Mouse (Mus musculus) thymus, postnatal 14 days (tissue): Measurements from ENCODE around the gene St8sia1.

Experiments
- DNase-seq: peaks from one replicate; pipeline ENCODE4 v3.0.0; 2021

St8sia1 gene

GRCm38 (mm10) chr6:142941596-142942381 lies 22.5 kb downstream of the St8sia1 start:
- DNase-seq: peak; percentile 51

DNA sequence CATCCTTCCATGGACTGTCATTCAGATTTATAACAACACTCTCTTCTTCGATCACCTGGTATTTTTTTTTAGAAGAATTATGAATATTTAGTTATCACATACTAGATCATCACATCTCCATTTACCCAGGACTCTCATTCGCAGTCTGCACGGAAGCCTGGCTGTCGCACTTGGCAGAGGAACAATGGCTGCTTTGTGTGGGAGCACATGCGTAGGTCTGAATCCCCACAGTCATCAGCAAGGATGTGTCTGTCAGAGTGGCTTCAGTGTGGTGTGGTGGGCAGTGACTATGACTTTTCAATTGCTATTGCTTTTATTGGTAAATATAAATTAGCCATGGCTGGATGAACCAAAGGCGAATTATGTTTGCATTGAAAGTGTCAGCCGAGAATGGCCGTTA lies 23.2 kb downstream of the St8sia1 start:
- DNase-seq: no peak

DNA sequence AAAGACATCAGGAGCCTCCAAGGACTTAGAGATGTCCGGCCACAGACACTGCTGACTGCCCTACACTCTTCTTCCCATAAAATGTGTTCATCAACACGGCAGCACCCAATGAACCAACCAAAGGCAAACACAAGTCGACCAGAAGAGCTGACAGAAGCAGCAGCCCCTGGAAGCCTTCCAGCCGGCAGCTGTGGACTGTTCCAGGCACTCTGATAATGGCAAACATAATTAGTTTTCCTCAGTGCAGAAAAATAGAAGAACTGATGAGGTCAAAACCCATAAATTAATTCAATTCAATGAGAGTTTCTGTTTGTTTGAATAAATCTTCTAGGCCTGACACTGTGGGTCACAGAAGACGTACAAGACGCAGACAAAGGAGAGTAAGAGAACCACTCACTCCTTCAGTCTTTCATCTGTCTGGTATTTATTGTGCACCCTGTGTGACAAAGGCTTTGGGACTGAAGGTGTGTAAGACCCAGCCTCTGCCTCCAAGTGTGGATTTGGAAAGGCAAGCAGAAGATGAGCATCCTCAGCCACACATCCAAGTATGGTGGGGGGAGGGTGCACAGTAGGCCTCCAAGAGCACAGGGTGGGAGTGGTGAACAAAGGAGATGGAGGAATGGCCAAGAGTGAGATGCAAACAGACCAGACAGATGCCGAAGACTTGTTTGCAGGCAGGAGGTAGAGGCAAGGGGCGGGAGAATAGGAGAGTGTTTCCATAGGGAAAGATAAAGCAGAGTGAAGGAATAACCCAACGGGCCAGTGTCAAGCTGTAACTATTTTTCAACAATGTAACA lies 25.5 kb downstream of the St8sia1 start:
- no peak for DNase-seq

- DNase-seq: no peak
These were observed 26.2 kb downstream of the St8sia1 start for GRCm38 (mm10) chr6:142938074-142938473.

DNA sequence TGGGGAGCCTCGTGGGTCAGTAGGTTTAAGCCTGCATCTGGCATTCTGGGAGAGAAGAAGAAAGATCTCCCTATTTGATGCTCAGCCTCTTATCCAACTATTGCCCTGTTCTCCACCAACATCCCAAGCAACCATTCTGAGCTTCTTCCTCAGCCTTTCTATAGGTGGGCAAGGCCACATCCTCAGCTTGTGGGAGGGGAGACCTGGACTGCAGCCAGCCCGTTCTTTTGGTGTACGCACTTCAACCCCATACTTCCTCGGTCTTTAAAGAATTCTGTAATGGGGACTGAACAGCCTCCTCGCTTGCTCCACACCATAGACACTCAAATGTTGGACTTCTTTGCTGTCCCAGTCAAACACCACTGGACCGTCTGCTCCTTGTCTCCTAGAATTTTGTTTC lies 31.7 kb downstream of the St8sia1 start:
- DNase-seq: peak; percentile 41

DNA sequence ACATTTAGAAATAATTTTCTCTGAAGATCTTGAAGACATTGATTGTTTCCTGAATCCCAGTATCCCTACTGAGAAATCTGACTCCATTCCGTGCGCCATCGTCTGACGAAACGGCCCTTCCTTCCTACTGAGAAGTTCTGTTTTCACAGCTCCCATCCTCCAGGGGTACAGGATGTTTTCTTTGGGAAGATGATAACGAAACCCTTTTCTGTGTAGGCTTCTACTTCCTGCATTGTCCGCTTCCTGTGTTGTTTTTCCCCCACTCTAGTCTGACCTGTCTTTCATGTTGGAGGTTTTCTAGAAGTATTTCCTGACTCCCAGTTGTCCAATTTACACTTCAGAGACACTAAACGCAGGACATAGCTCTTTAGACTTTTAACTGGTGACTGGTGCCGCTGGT lies 32.1 kb downstream of the St8sia1 start:
- DNase-seq: no peak

DNA sequence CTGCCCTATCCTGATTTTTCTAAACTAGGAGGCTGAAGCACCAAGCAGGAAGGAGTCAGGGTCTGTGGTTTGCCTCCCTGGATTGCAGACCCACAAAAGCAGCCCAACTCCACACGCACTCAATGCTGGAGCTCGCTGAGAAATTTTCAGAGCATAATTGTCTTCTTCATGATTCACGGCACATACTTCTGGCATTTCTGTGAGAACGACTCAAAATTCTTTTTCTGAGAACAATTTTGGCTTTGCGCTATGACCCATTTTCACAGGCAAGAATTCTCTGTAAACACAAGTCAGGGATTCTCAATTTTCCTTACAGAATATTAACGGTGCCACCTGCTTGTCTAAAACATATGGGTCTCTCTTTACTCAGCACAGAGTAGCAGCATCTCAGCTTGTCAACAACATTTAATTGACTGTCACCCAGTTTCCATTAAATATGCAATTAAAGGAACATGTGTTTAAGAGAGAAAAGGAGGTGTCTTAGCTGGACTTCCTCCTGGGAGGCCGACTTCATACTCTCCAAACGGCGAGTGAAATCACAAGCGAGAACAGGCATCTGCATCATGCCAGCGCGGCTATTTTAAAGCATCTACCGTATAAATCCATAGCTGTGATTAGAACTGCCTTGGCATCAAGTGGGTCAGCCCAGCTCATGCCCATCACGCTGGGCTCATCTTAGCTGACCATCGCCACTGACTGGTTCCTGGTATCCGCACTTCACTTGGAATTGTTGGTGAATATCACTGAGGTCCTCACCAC lies 35.5 kb downstream of the St8sia1 start:
- no peak for DNase-seq

DNA sequence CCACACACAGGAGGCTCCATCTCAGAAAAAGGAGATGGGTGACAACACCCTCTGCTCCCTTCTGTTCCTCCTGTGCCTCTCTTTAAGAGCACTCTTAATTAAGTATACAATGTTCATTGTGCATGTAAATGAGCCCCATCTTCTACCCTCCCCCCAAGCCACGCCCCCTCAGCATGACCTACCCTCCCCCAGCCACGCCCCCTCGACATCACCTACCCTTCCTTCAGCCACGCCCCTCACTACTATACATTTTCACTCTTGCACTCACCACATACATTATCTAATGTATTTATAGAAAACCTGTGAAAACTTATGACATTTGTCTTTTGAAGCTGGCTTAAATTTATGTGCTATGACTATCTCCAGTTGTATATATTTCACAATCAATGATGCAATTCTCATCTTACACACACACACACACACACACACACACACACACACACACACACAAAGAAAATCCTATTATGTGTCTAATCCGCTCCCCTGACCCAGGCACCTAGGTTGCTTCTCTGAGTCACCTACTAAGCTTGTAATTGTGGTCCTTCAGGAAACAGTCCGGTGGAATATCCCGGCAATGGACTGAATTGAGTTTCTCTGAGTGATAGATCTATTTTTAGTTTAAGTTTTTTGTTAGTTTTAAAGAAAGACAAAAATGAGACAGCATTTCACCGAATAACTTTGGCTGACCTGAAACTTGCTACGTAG lies 37.2 kb downstream of the St8sia1 start:
- peak; percentile 47 for DNase-seq

- DNase-seq: no peak
These were observed 38.3 kb downstream of the St8sia1 start for GRCm38 (mm10) chr6:142925921-142926320.

GRCm38 (mm10) chr6:142925374-142925773 lies 38.9 kb downstream of the St8sia1 start:
- DNase-seq: no peak

DNA sequence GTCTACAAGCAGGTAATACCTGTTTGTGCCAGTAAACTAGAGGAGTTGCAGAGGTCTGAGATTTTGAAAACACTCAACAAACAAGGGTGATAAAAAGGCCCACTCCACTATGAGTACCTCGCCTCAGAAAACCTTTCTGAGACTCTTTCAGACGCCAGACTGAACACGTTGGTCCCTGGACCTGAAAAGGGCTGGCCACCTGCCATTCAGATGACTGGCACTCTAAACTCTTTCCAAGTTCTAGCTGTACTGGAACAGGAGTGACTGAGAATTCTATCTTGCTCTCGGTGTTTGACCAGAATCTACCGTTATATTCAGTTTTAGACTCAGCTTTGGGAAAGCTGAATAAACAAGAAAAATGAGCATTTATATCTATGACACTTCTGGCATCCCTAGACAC lies 43.4 kb downstream of the St8sia1 start:
- DNase-seq: no peak

- DNase-seq: no peak
These were observed 45.6 kb downstream of the St8sia1 start for GRCm38 (mm10) chr6:142918691-142919090.

- peak; percentile 77 for DNase-seq
These were observed 46.8 kb downstream of the St8sia1 start for GRCm38 (mm10) chr6:142917471-142917901.

DNA sequence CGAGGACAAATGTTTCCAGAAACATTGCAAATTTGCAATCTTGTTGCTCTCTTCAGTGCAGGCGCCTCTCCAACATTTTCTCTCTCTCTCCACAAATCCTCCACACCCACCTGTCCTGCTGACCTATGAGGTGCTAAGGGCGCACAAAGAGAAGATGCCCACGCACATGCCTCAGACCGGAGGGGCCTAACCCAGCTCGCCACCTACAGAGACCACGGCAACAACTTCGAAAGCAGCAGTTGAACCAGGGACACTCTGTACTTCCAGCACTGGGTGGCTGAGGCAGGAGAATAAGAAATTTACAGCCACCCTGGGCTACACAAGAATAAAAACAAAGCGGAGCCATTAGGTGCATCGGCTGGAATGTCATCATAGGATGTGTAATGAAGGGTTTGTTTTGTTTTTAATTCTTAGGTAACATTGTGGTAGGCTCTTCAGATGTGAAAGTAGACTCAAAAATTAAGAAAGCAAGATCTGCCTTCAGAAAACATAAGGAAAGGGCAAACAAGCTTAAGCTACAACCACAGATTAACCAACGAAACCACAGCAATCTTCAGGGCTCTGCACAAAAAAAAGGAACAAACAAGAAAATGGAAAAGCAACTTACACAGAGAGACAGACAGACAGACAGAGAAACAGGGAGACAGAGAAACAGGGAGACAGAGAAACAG lies 47.8 kb downstream of the St8sia1 start:
- DNase-seq: peak; percentile 44

DNA sequence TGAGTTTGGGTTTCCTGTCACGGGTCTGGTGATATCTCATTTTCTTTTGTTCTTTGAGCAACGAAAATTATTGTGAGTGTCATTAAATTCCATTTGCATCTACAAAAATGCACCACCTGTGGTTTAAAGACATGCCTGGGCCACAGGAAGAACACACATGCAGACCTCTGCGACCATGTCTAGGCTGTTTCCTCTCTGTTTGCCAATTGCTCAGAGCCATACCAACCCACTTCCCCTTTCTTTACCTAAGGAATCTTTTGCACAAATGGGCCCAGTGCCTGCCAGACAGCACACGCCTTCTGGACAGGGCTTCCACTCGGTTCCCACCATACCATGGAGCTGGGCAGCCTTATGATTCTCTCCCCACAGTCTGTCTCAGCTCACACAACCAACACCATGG lies 48.8 kb downstream of the St8sia1 start:
- DNase-seq: peak; percentile 58

- DNase-seq: peak; percentile 54
These were observed 49.6 kb downstream of the St8sia1 start for GRCm38 (mm10) chr6:142914676-142915075.

GRCm38 (mm10) chr6:142911263-142911662 lies 53.0 kb downstream of the St8sia1 start:
- no peak for DNase-seq

GRCm38 (mm10) chr6:142910721-142911120 lies 53.5 kb downstream of the St8sia1 start:
- DNase-seq: peak; percentile 60

- no peak for DNase-seq
These were observed 54.5 kb downstream of the St8sia1 start for GRCm38 (mm10) chr6:142909771-142910105.

DNA sequence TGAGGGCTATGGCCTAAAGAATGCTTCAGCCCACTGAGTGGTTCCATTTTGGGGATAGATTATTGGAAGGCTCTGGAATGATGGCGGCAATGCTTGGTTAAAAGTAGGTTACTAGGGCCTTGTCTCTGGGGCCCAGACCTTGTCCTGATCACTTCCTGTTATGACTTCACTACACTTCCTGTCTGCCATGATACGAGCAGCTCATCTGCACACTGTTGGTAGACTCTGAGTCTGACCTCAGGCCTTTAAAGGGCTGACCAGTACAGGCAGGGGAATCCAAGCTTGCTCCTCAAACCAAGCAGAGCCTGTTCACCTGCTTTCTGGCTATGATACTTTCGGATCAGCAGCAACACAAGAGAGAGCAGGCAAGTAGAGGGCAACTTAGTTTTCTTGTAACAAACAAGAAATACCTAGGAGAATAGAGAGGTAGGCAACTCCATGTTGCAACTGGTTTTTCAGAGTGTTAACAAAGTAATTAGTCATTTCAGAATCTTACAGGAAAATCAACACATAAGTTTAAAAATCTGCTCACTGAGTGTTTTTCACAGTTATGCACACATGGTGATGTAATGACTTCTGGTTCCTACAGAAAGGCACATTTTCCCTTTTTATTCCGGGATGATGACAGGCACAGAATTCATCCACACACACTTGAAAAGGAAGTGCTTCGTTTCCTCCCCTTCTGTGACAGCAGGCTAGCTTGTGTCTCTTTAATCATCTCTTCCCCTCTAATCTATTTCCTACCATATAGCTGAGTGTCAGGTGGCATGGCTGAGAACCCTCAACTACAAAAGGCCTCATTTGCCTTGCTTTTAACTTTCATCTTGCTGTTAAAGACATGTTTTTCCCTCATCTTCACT lies 55.1 kb downstream of the St8sia1 start:
- peak; percentile 45 for DNase-seq

DNA sequence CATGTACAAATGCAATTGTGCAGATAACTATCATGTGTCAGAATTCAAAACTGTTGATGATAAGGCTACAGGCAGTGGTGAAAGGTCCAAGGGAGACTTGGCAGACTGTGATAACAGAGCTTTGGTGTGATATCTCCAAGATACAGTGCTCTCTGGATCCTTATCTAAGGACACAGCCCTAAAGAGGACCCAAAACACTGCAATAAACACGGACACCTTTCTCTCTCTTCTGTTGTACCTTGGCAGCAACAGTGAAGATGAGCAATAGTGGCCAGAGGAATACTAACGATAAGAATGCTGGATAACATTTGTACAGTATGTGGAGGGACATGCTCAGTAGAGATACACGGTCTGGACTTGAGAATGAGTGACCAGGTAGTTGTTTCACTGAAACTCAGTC lies 55.8 kb downstream of the St8sia1 start:
- no peak for DNase-seq
